Mouse (Mus musculus): ENCODE results near the gene Alox12. TPM values are rescaled to one million over a fixed set of nuclear protein-coding genes. Genes with fewer than 3 reads are reported as not detected.

Alox12 gene
- polyA plus RNA-seq, 1 experiment from 2014 or later, result 7.0 TPM

- Histone ChIP-seq H3K36me3 (no peaks in the 10 kb centered on the region), H3K4me3 (no peak overlapping the region), H3K27me3 (0 out of 2 replicates have a peak, but pooled peaks cover under 1% of the 10 kb centered on the region), H3K9me3 (no peaks in the 10 kb centered on the region), H3K4me1 (no peaks in the 10 kb centered on the region), H3K9ac (no peak overlapping the region), H3K27ac (no peak overlapping the region), H3K4me2 (no peak overlapping the region)
- no peak for ATAC-seq (ENCODE audit: borderline replicate concordance, extremely low read depth, low FRiP score, low TSS enrichment)
- 71% methylated on average over 7 of the region's 7 CpGs for WGBS
Observed at GRCm38 (mm10) chr11:70207283-70207682, 47.9 kb downstream of the Alox12 start.

GRCm38 (mm10) chr11:70206801-70207200, 48.4 kb downstream of the Alox12 start:
- Histone ChIP-seq H3K36me3 (no peaks in the 10 kb centered on the region), H3K9ac (no peak overlapping the region), H3K27ac (no peak overlapping the region), H3K4me2 (no peak overlapping the region), H3K9me3 (no peaks in the 10 kb centered on the region), H3K27me3 (no peaks in the 10 kb centered on the region), H3K4me1 (no peaks in the 10 kb centered on the region), H3K4me3 (no peak overlapping the region)
- no peak for ATAC-seq (ENCODE audit: borderline replicate concordance, extremely low read depth, low FRiP score, low TSS enrichment)
- WGBS, result 81% methylated on average over 2 of the region's 2 CpGs

DNA sequence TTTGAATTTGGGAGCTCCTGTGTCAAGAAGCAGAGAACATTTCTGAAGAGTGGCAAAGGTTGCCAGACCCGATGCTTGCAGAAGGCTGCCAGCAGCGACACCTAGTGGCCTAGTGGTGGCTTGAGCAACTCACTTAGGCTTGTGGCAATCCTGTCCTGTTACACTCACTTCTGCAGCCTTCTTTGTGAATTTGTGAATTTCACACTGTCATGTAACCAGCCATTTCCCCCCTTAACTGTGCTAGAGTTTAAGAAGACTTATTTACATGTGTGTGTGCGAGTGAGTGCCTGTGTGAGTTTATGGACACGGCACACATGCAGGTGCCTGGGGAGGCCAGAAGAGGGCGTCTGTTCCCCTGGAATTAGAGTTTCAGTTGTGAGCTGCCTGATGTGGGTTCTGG, 53.5 kb downstream of the Alox12 start:
- H3K9me3 ChIP-seq, result no peaks in the 10 kb centered on the region
- no peak for ATAC-seq (ENCODE audit: borderline replicate concordance, extremely low read depth, low FRiP score, low TSS enrichment)
- H3K4me2 ChIP-seq, result no peak overlapping the region
- H3K4me1 ChIP-seq, result no peaks in the 10 kb centered on the region
- no peak overlapping the region for H3K4me3 ChIP-seq
- no peaks in the 10 kb centered on the region for H3K27me3 ChIP-seq
- H3K27ac ChIP-seq, result no peak overlapping the region
- H3K9ac ChIP-seq, result no peak overlapping the region
- H3K36me3 ChIP-seq, result no peaks in the 10 kb centered on the region
- WGBS, result 41% methylated on average over 5 of the region's 5 CpGs

GRCm38 (mm10) chr11:70200036-70200608, 55.0 kb downstream of the Alox12 start:
- no peak overlapping the region for H3K4me3 ChIP-seq
- no peaks in the 10 kb centered on the region for H3K36me3 ChIP-seq
- H3K4me1 ChIP-seq, result no peaks in the 10 kb centered on the region
- no peak for ATAC-seq (ENCODE audit: borderline replicate concordance, extremely low read depth, low FRiP score, low TSS enrichment)
- WGBS, result 77% methylated on average over 5 of the region's 5 CpGs
- H3K9me3 ChIP-seq, result no peaks in the 10 kb centered on the region
- H3K27ac ChIP-seq, result no peak overlapping the region
- no peaks in the 10 kb centered on the region for H3K27me3 ChIP-seq
- H3K9ac ChIP-seq, result no peak overlapping the region
- no peak overlapping the region for H3K4me2 ChIP-seq

DNA sequence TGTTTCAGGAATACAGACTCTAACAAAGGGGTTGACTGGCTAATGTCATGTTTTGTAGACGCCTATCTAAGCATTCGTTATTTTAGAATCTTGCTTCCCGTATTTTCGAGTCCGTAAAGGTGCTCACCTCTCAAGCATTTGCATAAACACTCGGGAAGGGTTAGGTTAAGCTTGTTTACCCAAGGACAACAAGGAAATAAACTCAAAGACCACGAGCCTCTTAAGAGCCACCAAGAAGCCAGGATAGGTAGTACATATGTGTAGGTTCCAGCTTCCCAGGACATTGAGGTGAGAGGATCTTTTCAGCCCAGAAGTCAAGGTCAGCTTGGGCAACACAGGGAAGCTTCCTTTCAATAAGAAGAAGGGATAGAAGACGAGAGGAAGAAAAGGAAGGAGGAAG, 56.0 kb downstream of the Alox12 start:
- Histone ChIP-seq H3K27ac (no peak overlapping the region), H3K4me3 (no peak overlapping the region)
- no peak for ATAC-seq (ENCODE audit: borderline replicate concordance, extremely low read depth, low FRiP score, low TSS enrichment)

DNA sequence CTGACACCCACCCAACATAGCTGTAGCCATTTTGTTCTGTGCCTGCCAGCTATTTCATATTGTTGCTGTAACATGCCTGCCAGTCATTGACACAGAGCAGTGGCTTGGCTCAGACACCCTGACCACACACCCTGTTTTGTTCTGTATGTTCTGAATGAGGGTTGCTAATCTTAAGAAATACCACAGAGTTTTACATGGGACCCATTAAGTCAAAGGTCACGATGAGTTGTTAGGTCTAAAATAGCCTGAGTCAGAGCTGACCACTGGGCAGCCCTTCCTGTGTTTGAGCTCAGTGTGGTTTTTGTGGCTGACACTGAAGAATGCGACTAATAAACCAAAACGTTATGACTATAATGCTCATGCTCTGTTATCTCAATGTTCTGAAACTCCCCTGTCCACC, 56.8 kb downstream of the Alox12 start:
- ATAC-seq (ENCODE audit: borderline replicate concordance, extremely low read depth, low FRiP score, low TSS enrichment), result no peak
- H3K9me3 ChIP-seq, result no peaks in the 10 kb centered on the region
- H3K27ac ChIP-seq, result no peak overlapping the region
- H3K9ac ChIP-seq, result no peak overlapping the region
- peaks cover 11% of the 10 kb centered on the region; the same call in 1 of the 2 replicates for H3K4me1 ChIP-seq
- no peak overlapping the region for H3K4me2 ChIP-seq
- WGBS, result 74% methylated on average over 3 of the region's 3 CpGs
- H3K4me3 ChIP-seq, result no peak overlapping the region
- H3K27me3 ChIP-seq, result no peaks in the 10 kb centered on the region
- no peaks in the 10 kb centered on the region for H3K36me3 ChIP-seq

More for the DNA sequence above, 56.0 kb downstream of the Alox12 start:
- WGBS, result 65% methylated on average over 8 of the region's 8 CpGs
- Histone ChIP-seq H3K9me3 (no peaks in the 10 kb centered on the region), H3K9ac (no peak overlapping the region), H3K36me3 (no peaks in the 10 kb centered on the region), H3K27me3 (no peaks in the 10 kb centered on the region), H3K4me1 (peaks cover 3% of the 10 kb centered on the region; the same call in 1 of the 2 replicates), H3K4me2 (no peak overlapping the region)

GRCm38 (mm10) chr11:70193354-70194285, 61.5 kb downstream of the Alox12 start:
- H3K4me2 ChIP-seq, result peak overlapping the region; percentile 13; the same call in 1 of the 2 replicates
- H3K9ac ChIP-seq, result no peak overlapping the region
- no peak overlapping the region for H3K4me3 ChIP-seq
- peak; percentile 59 for ATAC-seq (ENCODE audit: borderline replicate concordance, extremely low read depth, low FRiP score, low TSS enrichment)
- no peaks in the 10 kb centered on the region for H3K9me3 ChIP-seq
- H3K27ac ChIP-seq, result peak overlapping the region; percentile 54
- H3K4me1 ChIP-seq, result peaks cover 15% of the 10 kb centered on the region; the same call in 1 of the 2 replicates
- WGBS, result 36% methylated on average over 11 of the region's 11 CpGs
- H3K36me3 ChIP-seq, result no peaks in the 10 kb centered on the region
- no peaks in the 10 kb centered on the region for H3K27me3 ChIP-seq

- no peak overlapping the region for H3K27ac ChIP-seq
- ATAC-seq (ENCODE audit: borderline replicate concordance, extremely low read depth, low FRiP score, low TSS enrichment), result no peak
- no peak overlapping the region for H3K9ac ChIP-seq
- H3K27me3 ChIP-seq, result no peaks in the 10 kb centered on the region
- no peaks in the 10 kb centered on the region for H3K9me3 ChIP-seq
- H3K4me2 ChIP-seq, result no peak overlapping the region
- H3K4me1 ChIP-seq, result peaks cover 15% of the 10 kb centered on the region; the same call in 1 of the 2 replicates
- no peak overlapping the region for H3K4me3 ChIP-seq
- no peaks in the 10 kb centered on the region for H3K36me3 ChIP-seq
- WGBS, result 76% methylated on average over 4 of the region's 4 CpGs
Observed at GRCm38 (mm10) chr11:70192157-70192556, 63.0 kb downstream of the Alox12 start.

MicroRNA genes within 50 kb of the gene (microRNA counts, 519-probe panel; counts per million panel counts)
- microRNA mmu-miR-195 (780 counts per million, percentile 2 among the panel's probes with 10 or more counts), microRNA mmu-miR-497 (2,451 counts per million, percentile 47 among the panel's probes with 10 or more counts)

Small RNA genes lying within 50 kb of the gene (microRNA-seq; reads per million reads assigned to microRNA genes)
- 1,803 reads per million, percentile 81 among the genes with 10 or more reads in this experiment for gene Mir195a
- gene Mir497, result not detected
- gene Mir497b, result not detected

Other genes with a start within 250 kb of the Alox12 start
- 73.9 and 81.3 TPM in 2 replicates for gene Acadvl, start 239.9 kb downstream of the Alox12 start, polyA plus RNA-seq (2015; fragmentation: Nextera tagmentation; extraction: Ambion mirVana)
- 5.6 and 5.9 TPM in 2 replicates for gene Dlg4, start 238.4 kb downstream of the Alox12 start, polyA plus RNA-seq (2015; fragmentation: Nextera tagmentation; extraction: Ambion mirVana)
- 0.23 and 0.29 TPM in 2 replicates for gene Asgr1, start 201.3 kb downstream of the Alox12 start, polyA plus RNA-seq (2015; fragmentation: Nextera tagmentation; extraction: Ambion mirVana)
- gene Asgr2, start 162.7 kb downstream of the Alox12 start, polyA plus RNA-seq (2015; fragmentation: Nextera tagmentation; extraction: Ambion mirVana), result 0.19 and 0.47 TPM in 2 replicates
- gene Mgl2, start 125.0 kb downstream of the Alox12 start, polyA plus RNA-seq (2015; fragmentation: Nextera tagmentation; extraction: Ambion mirVana), result 3.9 and 4.3 TPM in 2 replicates
- 0.65 and 1.2 TPM in 2 replicates for gene Clec10a, start 99.2 kb downstream of the Alox12 start, polyA plus RNA-seq (2015; fragmentation: Nextera tagmentation; extraction: Ambion mirVana)
- gene Slc16a11, start 42.6 kb downstream of the Alox12 start, polyA plus RNA-seq (2015; fragmentation: Nextera tagmentation; extraction: Ambion mirVana), result 0.79 and 1.1 TPM in 2 replicates
- 5.5 and 6.0 TPM in 2 replicates for gene Slc16a13, start 34.3 kb downstream of the Alox12 start, polyA plus RNA-seq (2015; fragmentation: Nextera tagmentation; extraction: Ambion mirVana)
- gene Bcl6b, start 25.6 kb downstream of the Alox12 start, polyA plus RNA-seq (2015; fragmentation: Nextera tagmentation; extraction: Ambion mirVana), result 30.2 and 33.9 TPM in 2 replicates
- gene 0610010K14Rik, start 17.4 kb downstream of the Alox12 start, polyA plus RNA-seq (2015; fragmentation: Nextera tagmentation; extraction: Ambion mirVana), result 175 and 179 TPM in 2 replicates
- gene Gm21988, start 15.5 kb downstream of the Alox12 start, polyA plus RNA-seq (2015; fragmentation: Nextera tagmentation; extraction: Ambion mirVana), result 10.8 and 11.0 TPM in 2 replicates
- gene Rnasek, start 15.5 kb downstream of the Alox12 start, polyA plus RNA-seq (2015; fragmentation: Nextera tagmentation; extraction: Ambion mirVana), result 179 and 183 TPM in 2 replicates
- gene Alox12e, start 67.3 kb upstream of the Alox12 start, polyA plus RNA-seq (2015; fragmentation: Nextera tagmentation; extraction: Ambion mirVana), result 0.34 and 1.7 TPM in 2 replicates
- 0.45 and 0.93 TPM in 2 replicates for gene Alox15, start 96.7 kb upstream of the Alox12 start, polyA plus RNA-seq (2015; fragmentation: Nextera tagmentation; extraction: Ambion mirVana)
- 38.1 and 38.2 TPM in 2 replicates for gene Pelp1, start 154.7 kb upstream of the Alox12 start, polyA plus RNA-seq (2015; fragmentation: Nextera tagmentation; extraction: Ambion mirVana)
- 15.3 and 19.3 TPM in 2 replicates for gene Arrb2, start 177.3 kb upstream of the Alox12 start, polyA plus RNA-seq (2015; fragmentation: Nextera tagmentation; extraction: Ambion mirVana)
- 40.5 and 43.1 TPM in 2 replicates for gene Med11, start 196.6 kb upstream of the Alox12 start, polyA plus RNA-seq (2015; fragmentation: Nextera tagmentation; extraction: Ambion mirVana)
- 0.45 and 0.73 TPM in 2 replicates for gene Zmynd15, start 204.1 kb upstream of the Alox12 start, polyA plus RNA-seq (2015; fragmentation: Nextera tagmentation; extraction: Ambion mirVana)
- 6.3 and 7.3 TPM in 2 replicates for gene Cxcl16, start 204.6 kb upstream of the Alox12 start, polyA plus RNA-seq (2015; fragmentation: Nextera tagmentation; extraction: Ambion mirVana)
- 1.2 and 1.8 TPM in 2 replicates for gene Tm4sf5, start 249.9 kb upstream of the Alox12 start, polyA plus RNA-seq (2015; fragmentation: Nextera tagmentation; extraction: Ambion mirVana)

All from lung, embryonic 15.5 days (tissue).